Mouse (Mus musculus) liver, embryonic 14.5 days (tissue): ENCODE results near the gene Nfkb1. TPM values are rescaled to one million over a fixed set of nuclear protein-coding genes. Genes with fewer than 3 reads are reported as not detected.

ENCODE experiments used
- ATAC-seq: fragments of 200-750 bp; cut with Nextera tagmentation; 2 replicates; pipeline ENCODE4 v1.8.0; 2017; ENCODE audit warnings: moderate number of reproducible peaks, mild to moderate bottlenecking, moderate library complexity; ENCODE audit not compliant: insufficient read depth
- DNase-seq, 3 experiments: peaks; one replicate each; pipeline ENCODE4 v3.0.0-alpha.2; 2012 to 2013; ENCODE audit warnings: low read depth in 3 of 3, low spot score in 3 of 3
- H3K27ac ChIP-seq: fragments of 300-500 bp; sonication (generic); 2 replicates; pipeline ENCODE4 v1.5.1; 2014; ENCODE audit warnings: moderate library complexity, mild to moderate bottlenecking, control low read depth, inconsistent platforms
- H3K27me3 ChIP-seq: fragments of 300-500 bp; sonication (generic); 2 replicates; pipeline ENCODE4 v1.6.1; 2014; ENCODE audit warnings: mild to moderate bottlenecking, low read length, moderate library complexity; ENCODE audit not compliant: control insufficient read depth, insufficient read depth
- H3K36me3 ChIP-seq: fragments of 300-500 bp; sonication (generic); replicated peaks from 2 replicates; pipeline ENCODE4 v1.6.1; 2014; ENCODE audit warnings: low read depth; ENCODE audit not compliant: control insufficient read depth, insufficient read depth
- H3K4me1 ChIP-seq, 2 experiments: fragments of 200-500 bp in 1 of 2; fragments of 300-500 bp in 1 of 2; sonication (generic) in 1 of 2; replicated peaks; 2 replicates each; pipeline ENCODE4 v1.6.1; 2012 to 2014; ENCODE audit warnings: antibody characterized with exemption in 1 of 2, inconsistent platforms in 1 of 2, low read length in 1 of 2; ENCODE audit not compliant: control insufficient read depth in 2 of 2, insufficient read depth in 2 of 2
- H3K4me2 ChIP-seq: fragments of 300-500 bp; sonication (generic); 2 replicates; pipeline ENCODE4 v1.6.1; 2014; ENCODE audit warnings: low read depth, mild to moderate bottlenecking, control low read depth, moderate library complexity
- H3K4me3 ChIP-seq, 2 experiments: fragments of 200-500 bp in 1 of 2; fragments of 300-500 bp in 1 of 2; sonication (generic) in 1 of 2; 2 replicates each; pipeline ENCODE4 v1.5.1; 2012 to 2014; ENCODE audit warnings: low read depth in 2 of 2, low read length in 2 of 2, mild to moderate bottlenecking in 2 of 2, control low read depth in 1 of 2, inconsistent platforms in 1 of 2, moderate library complexity in 1 of 2; ENCODE audit not compliant: insufficient read depth in 1 of 2
- H3K9ac ChIP-seq: fragments of 300-500 bp; sonication (generic); replicated peaks from 2 replicates; pipeline ENCODE4 v1.6.1; 2014; ENCODE audit warnings: mild to moderate bottlenecking, control low read depth, moderate library complexity
- H3K9me3 ChIP-seq: fragments of 300-500 bp; sonication (generic); 2 replicates; pipeline ENCODE4 v1.6.1; 2016; ENCODE audit warnings: low read length, mixed read lengths; ENCODE audit not compliant: control insufficient read depth
- CTCF ChIP-seq: IDR thresholded peaks from 2 replicates; pipeline ENCODE4 v1.5.1; 2016; ENCODE audit warnings: antibody characterized with exemption, low read depth, control low read depth
- EP300 ChIP-seq: IDR thresholded peaks from 2 replicates; pipeline ENCODE4 v1.6.1; 2016; ENCODE audit warnings: antibody characterized with exemption, low read depth
- WGBS: fragments of 180-500 bp; shearing (Covaris S2); extraction: QIAGEN DNeasy Blood & Tissue Kit; methylation state at CpG from one replicate; pipeline ENCODE4 v1.1.7; 2014; ENCODE audit not compliant: insufficient replicate concordance; 5-methylcytosine and 5-hydroxymethylcytosine counted together
- polyA plus RNA-seq, 2 experiments: library from polyadenylated mRNA; depleted of rRNA in 1 of 2; stranded (reverse) in 1 of 2; unstranded in 1 of 2; fragments of >200 nt; fragmentation: Nextera tagmentation in 1 of 2; extraction: Ambion mirVana in 1 of 2; gene quantifications; 2 replicates each; pipeline versions ENCODE4 v1.2.1 to v1.2.3; 2012 to 2014

The Nfkb1 gene
- polyA plus RNA-seq, 2 experiments: 11.2 to 16.5 TPM

DNA sequence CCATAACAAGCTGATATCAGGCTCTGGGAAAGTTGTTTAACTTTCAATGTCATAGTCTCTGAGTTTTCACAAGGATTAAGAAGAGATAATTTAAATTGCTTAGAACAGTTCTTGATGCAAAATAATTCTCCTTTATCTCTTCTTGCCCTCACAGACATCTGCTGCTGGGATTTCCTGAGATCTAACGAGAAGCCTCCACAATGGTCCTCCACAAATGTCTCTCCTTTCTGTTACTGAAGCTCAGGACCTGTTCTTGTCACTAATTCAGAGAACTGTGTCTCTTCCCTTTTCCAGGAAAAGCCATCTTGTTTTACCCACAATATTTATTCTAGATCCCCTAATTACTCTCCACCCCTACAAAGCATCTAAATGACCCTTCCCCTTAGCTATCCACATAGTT, 56.3 kb downstream of the Nfkb1 start:
- H3K4me1 ChIP-seq: peaks cover 27 to 32% of the 10 kb centered on the region in 2 experiments
- no peaks in the 10 kb centered on the region for H3K36me3 ChIP-seq
- 18% methylated on average over 1 of the region's 1 CpGs for WGBS
- TF ChIP-seq CTCF: no peak
- no peak for TF ChIP-seq EP300
- no peaks in the 10 kb centered on the region for H3K27me3 ChIP-seq
- H3K4me3 ChIP-seq: no peak overlapping the region
- no peak overlapping the region for H3K4me2 ChIP-seq
- no peak overlapping the region for H3K9ac ChIP-seq
- H3K27ac ChIP-seq: no peak overlapping the region
- ATAC-seq (no peak), DNase-seq (no peak)
- no peaks in the 10 kb centered on the region for H3K9me3 ChIP-seq

GRCm38 (mm10) chr3:135634275-135634674, 57.1 kb downstream of the Nfkb1 start:
- Histone ChIP-seq H3K9me3 (no peaks in the 10 kb centered on the region), H3K36me3 (no peaks in the 10 kb centered on the region), H3K27me3 (no peaks in the 10 kb centered on the region), H3K4me1 (peaks cover 27 to 31% of the 10 kb centered on the region in 2 experiments), H3K27ac (no peak overlapping the region), H3K9ac (no peak overlapping the region), H3K4me2 (no peak overlapping the region), H3K4me3 (no peak overlapping the region)
- ATAC-seq (no peak), DNase-seq (no peak)
- WGBS: 65% methylated on average over 3 of the region's 3 CpGs
- TF ChIP-seq CTCF: no peak
- TF ChIP-seq EP300: no peak

DNA sequence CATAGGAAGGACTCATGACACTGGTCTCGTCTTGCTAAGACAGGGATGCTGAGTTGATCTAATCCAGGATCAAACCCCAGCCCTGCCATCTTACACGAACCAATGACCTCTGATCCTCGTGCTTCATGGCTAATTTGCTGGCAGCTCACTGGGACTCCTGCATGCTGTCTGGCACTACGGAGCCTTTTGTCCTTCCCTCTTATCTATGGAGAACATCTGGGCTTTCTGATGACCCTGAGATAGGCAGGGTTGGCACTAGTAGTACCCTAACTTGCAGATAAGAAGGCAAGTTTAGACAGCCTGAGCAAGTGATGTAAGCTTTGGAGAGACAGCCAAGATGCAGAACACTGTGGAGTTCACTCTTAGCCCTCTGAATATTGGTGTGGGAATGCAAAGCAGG, 59.5 kb downstream of the Nfkb1 start:
- H3K4me3 ChIP-seq: no peak overlapping the region
- H3K27me3 ChIP-seq: no peaks in the 10 kb centered on the region
- DNase-seq (no peak), ATAC-seq (no peak)
- H3K27ac ChIP-seq: no peak overlapping the region
- H3K4me1 ChIP-seq: peaks cover 20 to 27% of the 10 kb centered on the region in 2 experiments
- H3K9me3 ChIP-seq: no peaks in the 10 kb centered on the region
- whole genome bisulfite sequencing: 19% methylated on average over 4 of the region's 4 CpGs
- no peaks in the 10 kb centered on the region for H3K36me3 ChIP-seq
- no peak overlapping the region for H3K9ac ChIP-seq
- H3K4me2 ChIP-seq: no peak overlapping the region
- TF ChIP-seq CTCF (no peak), EP300 (0 out of 2 replicates have a peak, but pooled peaks have one; percentile 29)

DNA sequence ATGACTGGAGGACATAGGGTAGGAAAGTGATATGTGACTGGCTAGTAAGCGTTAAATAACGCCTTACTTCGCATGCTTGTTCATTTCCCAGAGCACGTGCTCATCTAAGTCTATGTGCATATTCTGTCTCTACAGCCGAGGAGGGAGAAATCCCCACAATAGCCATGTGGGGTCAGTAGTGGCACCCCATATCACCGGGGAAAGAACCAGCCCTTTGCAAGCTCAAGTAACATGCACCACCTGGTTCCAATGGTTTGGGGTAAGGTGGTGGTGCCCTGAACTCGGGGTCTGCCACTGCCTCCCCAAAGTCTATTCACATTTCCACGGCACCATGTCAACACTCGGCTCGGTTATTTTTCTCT, 60.3 kb downstream of the Nfkb1 start:
- no peak for DNase-seq
- Histone ChIP-seq H3K36me3 (no peaks in the 10 kb centered on the region), H3K9me3 (no peaks in the 10 kb centered on the region), H3K4me3 (no peak overlapping the region), H3K27me3 (no peaks in the 10 kb centered on the region), H3K4me2 (no peak overlapping the region), H3K27ac (no peak overlapping the region), H3K4me1 (peaks cover 14 to 20% of the 10 kb centered on the region in 2 experiments), H3K9ac (no peak overlapping the region)
- no peak for TF ChIP-seq EP300
- peak; percentile 58 for TF ChIP-seq CTCF
- ATAC-seq: peak; percentile 34
- 60% methylated on average over 10 of the region's 10 CpGs for WGBS

DNA sequence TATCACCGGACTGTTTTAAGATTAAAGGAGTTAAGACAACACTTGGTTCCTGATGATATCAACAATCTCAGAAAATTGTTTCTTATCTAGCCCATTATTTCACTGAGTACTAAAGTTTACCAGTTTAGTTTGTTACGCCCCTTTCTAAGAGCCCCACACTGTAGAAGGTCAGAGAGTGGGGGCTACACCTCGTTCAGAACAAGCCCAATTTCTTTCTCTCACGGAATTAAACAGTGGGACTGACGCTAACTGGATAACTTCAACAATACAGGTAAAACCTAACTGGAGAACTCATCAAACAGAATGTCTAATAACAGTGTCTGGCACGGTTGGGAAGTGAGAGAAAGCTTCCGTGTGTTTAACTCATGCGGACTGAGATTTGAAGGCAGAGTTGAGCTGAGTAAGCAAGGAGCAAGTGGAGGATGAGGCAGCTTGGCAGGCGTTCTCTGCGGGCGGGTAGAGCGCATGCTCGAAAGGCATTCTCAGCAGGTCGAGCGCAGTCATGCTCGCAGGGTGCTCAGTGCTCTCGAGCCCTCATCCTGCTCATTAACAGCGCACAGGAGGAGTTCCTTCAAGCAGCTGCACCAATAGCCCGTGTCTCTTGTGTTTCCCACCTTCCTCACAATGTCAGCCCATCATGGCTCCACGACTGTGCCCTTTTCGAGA, 60.8 kb downstream of the Nfkb1 start:
- Histone ChIP-seq H3K9ac (no peak overlapping the region), H3K9me3 (no peaks in the 10 kb centered on the region), H3K4me2 (no peak overlapping the region), H3K4me3 (no peak overlapping the region), H3K4me1 (peaks cover 9 to 15% of the 10 kb centered on the region in 2 experiments), H3K36me3 (no peaks in the 10 kb centered on the region), H3K27ac (no peak overlapping the region), H3K27me3 (no peaks in the 10 kb centered on the region)
- TF ChIP-seq CTCF (no peak), EP300 (no peak)
- 75% methylated on average over 21 of the region's 21 CpGs for WGBS
- ATAC-seq (no peak), DNase-seq (no peak)
